Mouse (Mus musculus) cerebellum, adult 2 months (tissue): ENCODE measurements around the gene Zfp712.

ENCODE experiments used
- CTCF ChIP-seq: fragments of 200-500 bp; IDR thresholded peaks from 2 replicates; pipeline ENCODE4 v1.5.1; 2011; ENCODE audit warnings: low read depth, mild to moderate bottlenecking, control low read depth, low read length, moderate library complexity, borderline replicate concordance; ENCODE audit not compliant: insufficient read depth
- POLR2A ChIP-seq: fragments of 200-500 bp; IDR thresholded peaks from 2 replicates; pipeline ENCODE4 v1.6.1; 2011; ENCODE audit warnings: low read length, control low read depth, borderline replicate concordance; ENCODE audit not compliant: insufficient read depth

DNA sequence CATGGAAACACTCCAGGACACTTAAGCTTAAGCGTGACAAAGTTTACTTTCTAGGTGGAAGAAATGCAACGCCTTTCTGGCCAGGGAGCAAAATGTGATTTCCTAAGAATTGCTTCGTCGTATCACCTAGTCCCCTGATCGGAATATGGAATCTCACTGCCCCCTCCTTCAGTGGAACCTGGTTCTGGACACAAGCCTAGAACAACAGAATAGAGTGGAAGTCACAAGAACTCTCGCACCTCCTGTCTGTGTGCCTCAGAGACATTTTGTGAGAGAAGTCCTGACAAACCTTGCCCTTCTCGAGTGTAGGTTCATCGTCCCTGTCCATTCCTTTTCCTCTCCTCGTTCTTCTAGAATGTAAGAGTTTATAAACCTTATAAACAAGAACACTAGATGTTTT, 46.7 kb upstream of the Zfp712 start:
- no peak for TF ChIP-seq POLR2A
- TF ChIP-seq CTCF: no peak
